Mouse (Mus musculus): Measurements from ENCODE around the gene Syt9.

- TF ChIP-seq CTCF (IDR thresholded peaks at IDR 0.05; ENCODE audit: extremely low read depth, insufficient read depth, insufficient read length, insufficient replicate concordance) (no peak), POLR2A (IDR thresholded peaks at IDR 0.05; ENCODE audit: low read depth, low read length) (no peak)
Observed at GRCm38 (mm10) chr7:107519256-107520025, 148.9 kb downstream of the Syt9 start.

Measured in spleen, adult 2 months (tissue).